Mouse (Mus musculus) frontal cortex, postnatal 36 days (tissue): ENCODE measurements around the gene Lbr.

Source experiments
- DNase-seq, 2 experiments: peaks; one replicate each; pipeline ENCODE4 v3.0.0; 2022; ENCODE audit warnings: low spot score in 2 of 2

The Lbr gene

DNA sequence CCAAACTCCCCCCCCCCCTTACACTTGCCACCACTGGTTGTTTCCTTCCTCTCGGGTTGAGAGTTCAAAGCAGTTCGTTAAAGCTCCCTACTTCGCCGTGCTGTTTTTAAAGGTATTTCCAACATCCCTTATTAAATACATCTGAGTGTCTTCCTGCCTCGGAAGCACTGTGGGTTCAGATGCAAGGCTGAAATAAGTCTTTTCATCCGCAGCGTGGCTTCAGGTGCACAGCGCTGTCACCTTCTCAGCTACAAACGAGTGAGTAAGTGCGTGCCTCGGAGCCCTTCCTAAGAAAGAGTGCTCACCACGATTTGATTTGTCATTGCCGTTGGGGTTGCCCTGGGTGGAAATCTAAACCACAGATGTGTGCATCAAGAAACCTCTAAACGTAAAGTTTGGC is at the start of gene Lbr:
TSS of gene Lbr (minus strand) at position 266 of the 400 bp plus-strand sequence.
- DNase-seq: no peak

- DNase-seq: no peak
These were observed 46.8 kb upstream of the Lbr start for GRCm38 (mm10) chr1:181889670-181890069.

DNA sequence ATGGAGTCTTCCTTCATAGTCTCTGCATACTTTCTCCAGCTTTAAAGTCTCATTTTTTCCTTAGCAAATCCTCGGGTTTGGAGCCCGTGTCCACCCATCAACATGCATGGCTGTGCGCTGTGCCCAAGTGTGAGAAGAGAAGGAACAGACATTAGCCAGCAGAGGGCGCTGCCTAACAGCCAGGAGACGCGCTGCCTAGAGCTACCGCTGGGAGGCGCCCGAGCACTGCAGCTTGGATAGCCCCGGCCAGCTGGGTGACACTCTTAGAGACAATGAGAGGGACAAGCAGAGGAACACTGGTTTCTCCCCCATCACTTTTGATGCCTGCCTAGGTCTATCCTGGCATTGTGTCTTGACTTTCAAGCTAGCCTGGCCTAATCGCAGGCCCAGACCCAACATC is 46.0 kb upstream of the Lbr start:
- peak; percentile 94 to 96 for DNase-seq

GRCm38 (mm10) chr1:181881532-181881931 is 38.7 kb upstream of the Lbr start:
- DNase-seq: peak in 1 of 2 experiments; percentile 21

DNA sequence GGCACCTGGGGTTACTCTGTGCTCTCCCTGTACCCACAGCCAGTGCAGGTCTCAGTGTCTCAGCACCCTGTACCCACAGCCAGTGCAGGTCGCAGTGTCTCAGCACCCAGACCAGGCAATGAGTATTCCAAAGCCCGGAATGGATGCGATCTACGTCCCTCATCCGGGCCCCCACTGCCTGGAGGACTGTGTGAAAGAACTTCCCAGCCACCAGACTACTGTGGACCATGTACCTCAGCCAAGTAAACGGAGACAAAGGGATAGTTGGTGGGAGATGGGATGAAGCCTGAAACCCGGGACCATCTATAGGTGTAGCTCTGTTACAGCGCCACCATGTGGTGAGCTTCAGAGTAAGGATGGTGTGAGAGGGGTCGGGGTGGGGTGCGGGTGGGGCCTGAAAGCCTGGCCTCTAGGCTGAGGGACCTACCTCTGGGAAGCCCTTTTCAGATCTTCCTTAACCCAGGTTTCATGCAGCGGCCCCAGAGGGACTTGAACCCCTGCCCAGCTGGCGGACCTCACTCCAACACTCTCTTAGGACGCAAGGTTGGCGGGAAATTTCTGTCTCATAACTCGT is 38.0 kb upstream of the Lbr start:
- no peak for DNase-seq

DNA sequence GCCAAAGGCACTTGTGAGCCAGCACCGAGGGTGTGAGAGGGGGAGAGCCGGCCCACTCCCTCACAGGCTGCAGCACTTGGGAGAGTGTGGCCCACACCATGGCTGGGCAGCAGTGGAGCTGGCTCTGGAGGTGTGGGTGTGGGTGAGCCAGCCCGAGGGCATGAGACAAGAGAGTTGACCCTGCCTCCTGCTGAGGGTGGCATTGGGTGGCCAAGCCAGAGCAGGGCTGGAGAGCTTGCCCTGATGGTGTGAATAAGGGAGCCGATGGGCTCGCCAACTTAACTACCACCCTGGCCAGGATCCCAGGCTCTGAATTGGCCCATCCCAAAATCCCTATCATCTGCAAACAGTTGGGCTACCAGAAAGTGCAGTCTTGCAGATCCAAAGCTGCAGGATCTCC is 35.6 kb upstream of the Lbr start:
- DNase-seq: no peak

DNA sequence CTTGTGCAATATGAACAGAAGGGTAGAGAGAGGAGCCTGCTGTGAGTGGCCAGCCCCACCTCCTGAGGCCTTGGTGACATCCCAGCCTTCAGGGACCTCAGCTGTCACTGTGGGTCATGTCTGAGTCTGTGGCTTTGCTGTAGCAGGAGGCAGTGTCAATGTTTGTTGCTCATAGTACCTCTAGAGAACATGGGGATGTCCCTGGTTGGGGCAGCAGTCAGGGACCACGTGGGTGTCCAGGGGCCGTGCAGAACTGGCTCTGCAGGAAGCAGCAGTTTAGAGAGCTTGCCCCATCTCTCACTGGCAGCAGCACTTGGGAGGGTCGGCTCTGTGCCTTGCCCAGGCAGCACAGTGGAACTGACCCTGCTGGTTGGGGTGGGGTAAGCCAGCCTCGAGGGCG is 34.2 kb upstream of the Lbr start:
- DNase-seq: no peak

DNA sequence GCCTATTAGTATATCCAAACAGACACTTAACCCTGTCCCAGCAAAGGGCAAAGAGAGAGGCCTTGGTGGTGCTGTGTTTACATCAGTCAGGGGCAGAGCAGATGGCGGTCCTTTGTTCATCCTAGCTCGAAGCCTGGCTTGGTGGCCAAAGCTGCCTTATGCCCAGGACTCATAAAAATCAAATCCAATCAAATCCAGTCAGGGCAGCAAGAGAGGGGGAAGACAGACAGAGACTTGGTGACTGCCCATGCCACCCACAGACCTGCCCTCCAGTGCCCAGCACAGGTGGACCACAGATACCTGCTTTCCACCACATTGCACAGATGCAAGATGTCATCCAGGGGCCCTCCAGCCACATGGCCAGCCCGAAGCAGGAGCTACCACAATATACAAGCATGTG is 33.8 kb upstream of the Lbr start:
- no peak for DNase-seq

GRCm38 (mm10) chr1:181873086-181873920 is 30.5 kb upstream of the Lbr start:
- no peak for DNase-seq

DNA sequence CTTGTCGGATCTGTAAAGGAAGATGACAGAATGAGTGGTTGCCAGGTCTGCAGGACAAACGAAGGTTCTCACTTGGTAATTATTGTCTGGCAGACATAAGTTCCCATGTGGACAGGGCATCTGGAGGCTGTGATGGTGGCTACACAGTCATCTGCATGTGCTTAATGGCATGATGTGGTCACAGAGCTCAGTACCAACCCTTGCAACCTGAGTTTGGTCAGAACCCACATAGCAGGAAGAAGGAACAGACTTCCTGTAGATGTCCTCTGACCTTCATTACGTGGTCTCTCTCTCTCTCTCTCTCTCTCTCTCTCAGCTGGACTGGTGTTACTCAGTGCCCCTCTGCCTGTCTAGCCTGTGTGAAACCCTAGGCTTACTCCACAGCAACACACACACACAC is 29.8 kb upstream of the Lbr start:
- no peak for DNase-seq

GRCm38 (mm10) chr1:181866429-181867280 is 23.8 kb upstream of the Lbr start:
- no peak for DNase-seq

DNA sequence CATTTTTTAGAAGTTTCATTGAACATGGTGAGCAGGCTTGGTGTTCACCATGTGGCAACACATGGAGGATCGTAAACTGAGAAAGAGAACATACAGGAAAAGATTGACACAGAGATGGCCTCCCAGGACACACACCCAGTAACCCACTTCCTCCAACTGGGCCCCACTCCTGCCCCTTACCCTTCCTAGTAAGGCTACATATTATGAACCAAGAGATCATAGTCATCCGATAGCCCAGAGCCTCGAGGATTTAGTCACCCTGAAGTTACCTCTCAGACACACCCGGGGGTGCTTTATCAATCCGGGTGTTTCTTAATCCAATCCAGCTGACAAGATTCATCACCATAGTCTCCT is 23.0 kb upstream of the Lbr start:
- no peak for DNase-seq

DNA sequence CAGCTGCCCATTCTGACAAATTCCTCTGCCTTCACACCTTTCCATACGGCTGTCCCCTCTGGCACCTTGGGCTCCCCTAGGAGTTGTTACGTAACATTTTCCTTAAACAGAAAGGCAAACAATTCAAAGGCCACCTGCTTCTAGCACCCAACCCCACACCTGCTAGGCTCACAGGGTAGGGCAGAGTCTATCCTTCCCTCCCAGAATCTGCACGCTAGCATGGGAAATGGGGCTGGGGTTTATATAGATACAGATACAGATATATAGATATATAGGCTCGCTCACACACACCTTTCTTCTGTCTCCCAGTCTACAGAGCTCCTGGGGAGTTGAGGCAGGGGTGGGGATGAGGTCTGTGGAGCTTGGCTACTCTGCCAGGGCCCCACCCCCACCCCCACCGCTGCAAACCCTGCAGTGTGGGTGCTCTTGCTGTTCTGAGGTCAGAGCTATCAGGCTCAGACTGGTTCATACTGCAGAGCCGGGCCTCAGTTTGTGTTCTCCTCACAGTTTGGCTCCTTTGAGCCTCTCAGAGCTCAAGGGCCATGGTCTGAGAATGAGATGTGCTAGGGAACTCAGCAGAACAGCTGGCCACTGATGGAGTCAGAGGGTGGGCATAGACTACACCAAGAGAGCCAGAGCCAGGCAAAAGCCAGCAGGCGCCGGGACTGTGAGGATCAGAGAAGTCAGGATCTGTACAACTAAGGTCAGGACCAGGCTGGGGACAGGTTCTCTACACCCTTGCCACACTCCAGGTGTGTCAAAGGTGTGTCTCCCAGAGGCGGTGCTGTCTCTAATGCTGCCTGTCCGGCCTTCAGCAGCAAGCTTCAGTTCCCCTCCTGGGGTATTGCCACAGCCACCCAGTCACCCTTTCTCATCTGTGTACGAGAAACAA is 22.4 kb upstream of the Lbr start:
- DNase-seq: no peak

- DNase-seq: no peak
These were observed 20.6 kb upstream of the Lbr start for GRCm38 (mm10) chr1:181863431-181863830.

DNA sequence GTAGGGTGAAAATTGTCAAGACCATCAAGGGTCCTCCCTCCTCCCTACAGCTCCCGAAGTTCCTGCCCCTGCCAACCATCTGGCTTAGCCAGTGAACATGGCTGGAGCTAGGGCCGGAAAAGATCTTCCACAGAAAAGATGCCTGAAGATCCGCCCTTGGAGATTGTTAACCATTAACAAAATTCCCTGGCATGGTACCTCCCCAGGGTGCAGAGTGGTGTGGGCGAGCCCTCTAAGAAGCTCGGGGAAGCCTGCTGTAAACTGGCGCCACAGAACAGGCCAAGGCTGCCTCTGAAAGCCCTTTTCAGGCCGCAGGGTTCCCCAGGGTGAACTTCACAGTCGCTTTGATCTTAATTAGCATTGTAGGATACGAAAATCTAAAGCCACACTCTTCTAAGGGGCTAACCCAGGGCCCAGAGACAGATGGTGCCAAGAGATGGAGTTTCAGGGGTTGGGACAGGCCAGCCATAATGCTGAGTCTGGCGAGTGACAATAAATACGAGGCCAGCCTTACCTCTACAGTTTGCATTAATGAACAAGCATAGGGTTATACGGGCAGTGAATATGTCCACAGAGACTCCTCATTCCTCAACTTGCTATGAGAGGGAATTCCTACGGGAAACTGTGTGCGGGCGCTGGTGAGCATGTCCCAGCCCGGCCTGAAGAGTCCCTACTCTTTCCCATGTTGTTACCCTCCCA is 20.0 kb upstream of the Lbr start:
- no peak for DNase-seq

GRCm38 (mm10) chr1:181861181-181861902 is 18.5 kb upstream of the Lbr start:
- no peak for DNase-seq

DNA sequence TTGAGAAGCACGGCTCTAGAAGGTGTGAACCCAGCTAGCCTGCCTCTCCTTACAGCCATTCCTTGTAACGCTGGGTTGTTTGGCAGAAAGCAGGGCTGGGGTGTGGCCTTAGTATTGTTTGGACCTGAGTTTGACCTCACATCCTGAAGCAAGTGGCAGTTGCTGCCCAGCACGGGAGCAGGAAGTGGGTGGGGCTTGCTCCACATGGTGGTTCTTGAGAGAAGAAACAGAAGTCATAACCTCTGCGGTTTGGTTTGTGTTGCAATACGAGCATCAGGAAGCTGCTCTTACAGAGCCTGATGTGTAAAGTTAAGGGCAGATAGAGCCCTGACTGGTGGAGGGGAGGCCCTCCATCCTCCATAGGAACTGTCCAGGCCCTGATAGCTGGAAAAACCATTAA is 17.8 kb upstream of the Lbr start:
- DNase-seq: no peak

DNA sequence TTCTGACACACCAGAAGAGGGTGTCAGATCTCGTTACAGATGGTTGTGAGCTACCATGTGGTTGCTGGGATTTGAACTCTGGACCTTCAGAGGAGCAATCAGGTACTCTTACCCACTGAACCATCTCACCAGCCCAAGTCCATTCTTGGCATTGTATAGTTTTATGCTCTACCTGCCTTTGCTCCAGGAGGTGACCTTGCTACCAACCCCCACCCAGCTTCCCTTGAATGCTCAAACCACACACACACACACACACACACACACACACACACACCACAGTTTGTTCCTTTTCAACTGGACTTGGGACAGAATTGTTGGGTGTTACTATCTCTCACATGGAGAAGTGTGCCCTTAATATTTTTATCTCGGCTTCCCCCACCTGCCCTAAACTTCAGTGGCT is 13.5 kb upstream of the Lbr start:
- no peak for DNase-seq

DNA sequence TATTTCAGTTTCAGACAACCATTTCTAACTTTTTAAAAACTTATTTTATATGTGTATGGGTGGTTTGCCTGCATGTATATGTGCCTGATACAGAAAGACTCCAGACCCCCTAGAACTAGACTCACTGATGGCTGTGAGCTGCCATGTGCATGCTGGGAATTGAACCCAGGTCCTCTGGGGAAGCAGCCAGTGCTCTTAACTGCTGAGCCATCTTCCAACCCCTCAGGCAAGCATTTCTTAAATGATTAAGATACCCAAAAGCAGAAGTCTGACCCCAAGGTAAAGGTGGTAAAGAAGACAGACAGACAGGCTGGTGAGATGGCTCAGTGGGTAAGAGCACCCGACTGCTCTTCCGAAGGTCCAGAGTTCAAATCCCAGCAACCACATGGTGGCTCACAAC is 12.0 kb upstream of the Lbr start:
- DNase-seq: no peak

DNA sequence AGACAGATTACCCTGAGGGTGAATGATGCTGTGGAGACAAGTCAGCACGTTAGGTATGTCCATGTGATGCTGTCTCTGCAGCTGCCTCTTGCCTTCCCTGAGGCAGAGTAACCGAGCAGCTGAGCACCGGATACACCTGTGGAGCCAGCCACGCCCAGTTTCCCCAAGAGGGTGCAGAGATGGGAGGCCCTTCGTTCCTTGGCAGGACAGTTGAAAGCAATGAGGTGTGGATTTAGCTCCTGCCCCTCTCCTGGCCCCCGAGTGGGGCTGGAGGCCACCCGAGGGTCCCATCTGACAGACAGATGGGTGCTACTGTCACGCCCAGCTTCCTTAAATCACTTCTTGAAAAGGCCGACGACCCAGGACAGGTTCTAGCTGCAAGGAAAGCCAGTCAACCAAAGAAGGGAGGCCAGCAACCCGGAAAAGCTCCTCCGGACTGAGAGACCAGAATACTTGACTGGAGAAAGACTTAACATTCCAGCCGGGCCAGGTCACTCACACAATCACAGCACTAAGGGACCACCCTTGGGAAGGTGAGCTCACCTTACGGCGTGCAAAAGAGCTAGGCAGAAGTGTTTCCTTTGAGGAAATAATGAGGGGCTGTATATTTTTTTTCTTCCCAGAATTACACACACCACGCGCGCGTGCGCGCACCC is 10.4 kb upstream of the Lbr start:
- DNase-seq: no peak
